Mouse (Mus musculus): Measurements from ENCODE around the gene Atg5. TPM values are rescaled to one million over a fixed set of nuclear protein-coding genes. Genes with fewer than 3 reads are reported as not detected.

Gene Atg5
- polyA plus RNA-seq, 1 experiment: 7.7 TPM

DNA sequence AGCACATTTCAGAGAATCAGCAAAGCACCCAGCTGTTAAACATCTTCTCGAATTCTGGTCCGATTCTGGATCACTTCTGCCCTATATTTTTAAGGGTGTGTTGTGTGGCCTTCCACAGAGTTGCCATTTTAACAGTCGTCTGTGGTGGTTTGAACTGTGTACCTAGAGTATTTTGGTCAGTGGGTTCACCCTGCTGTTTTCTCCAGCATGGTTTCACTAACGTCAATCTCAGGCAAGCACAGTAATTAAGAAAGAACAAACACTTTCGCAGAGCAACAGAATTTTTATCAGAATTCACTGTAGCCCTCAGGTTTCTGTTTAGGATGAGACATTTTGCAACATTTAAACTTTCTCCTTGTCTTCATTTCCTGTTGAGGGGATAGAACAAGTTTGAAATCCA, 94.3 kb downstream of the Atg5 start:
- Histone ChIP-seq H3K36me3 (replicated peaks; ENCODE audit: low read length) (peaks cover 12% of the 10 kb centered on the region), H3K4me3 (replicated peaks) (no peak overlapping the region), H3K9me3 (no peaks in the 10 kb centered on the region), H3K4me1 (peaks cover 8% of the 10 kb centered on the region; the same call in 1 of the 2 replicates), H3K27me3 (replicated peaks) (no peaks in the 10 kb centered on the region)
- TF ChIP-seq FLI1 (IDR thresholded peaks at IDR 0.05; ENCODE audit: low read length) (no peak), GATA1 (IDR thresholded peaks at IDR 0.05; ENCODE audit: borderline replicate concordance, low read length) (no peak)

DNA sequence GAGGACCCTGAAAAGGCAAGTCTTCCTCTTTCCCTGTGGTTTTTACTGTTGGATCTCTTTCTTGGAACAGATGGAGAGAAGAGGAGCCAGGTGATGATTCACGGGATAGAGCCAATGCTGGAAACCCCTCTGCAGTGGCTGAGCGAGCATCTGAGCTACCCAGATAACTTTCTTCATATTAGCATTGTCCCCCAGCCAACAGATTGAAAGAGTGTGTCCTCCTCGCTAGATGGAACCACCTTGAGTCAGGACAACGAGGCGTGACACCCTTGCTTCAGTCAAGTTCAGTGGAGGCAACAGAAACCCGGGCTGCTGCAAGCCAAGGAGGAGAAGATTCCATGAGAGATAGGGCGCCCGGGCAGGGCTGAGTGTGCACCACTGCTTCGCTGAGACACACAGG, 94.7 kb downstream of the Atg5 start:
- Histone ChIP-seq H3K36me3 (replicated peaks; ENCODE audit: low read length) (peaks cover 12% of the 10 kb centered on the region), H3K27me3 (replicated peaks) (no peaks in the 10 kb centered on the region), H3K4me3 (replicated peaks) (no peak overlapping the region), H3K4me1 (peaks cover 8% of the 10 kb centered on the region; the same call in 1 of the 2 replicates), H3K9me3 (no peaks in the 10 kb centered on the region)
- TF ChIP-seq FLI1 (IDR thresholded peaks at IDR 0.05; ENCODE audit: low read length) (no peak), GATA1 (IDR thresholded peaks at IDR 0.05; ENCODE audit: borderline replicate concordance, low read length) (no peak)

DNA sequence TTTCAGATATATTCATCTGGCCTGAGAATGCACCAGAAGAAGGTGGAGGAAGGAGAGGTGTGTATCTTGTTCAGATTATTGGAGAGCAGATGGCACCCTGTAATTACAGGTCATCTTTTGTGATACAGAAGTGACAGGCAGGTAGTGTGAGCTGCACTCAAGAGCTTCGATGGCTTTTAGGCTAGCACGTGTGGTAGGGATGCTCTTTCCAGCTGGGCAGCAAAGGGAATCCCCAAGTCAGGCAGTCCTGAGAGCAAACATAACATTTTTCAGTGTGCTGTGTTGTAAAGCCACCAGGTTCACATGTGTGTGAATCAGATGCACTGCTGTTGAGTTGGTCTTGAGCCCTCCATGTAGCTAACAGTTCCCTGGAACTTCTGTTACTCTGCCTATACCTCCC, 98.0 kb downstream of the Atg5 start:
- Histone ChIP-seq H3K9me3 (no peaks in the 10 kb centered on the region), H3K36me3 (replicated peaks; ENCODE audit: low read length) (peaks cover 14% of the 10 kb centered on the region), H3K4me1 (peaks cover 4% of the 10 kb centered on the region; the same call in 1 of the 2 replicates), H3K27me3 (replicated peaks) (no peaks in the 10 kb centered on the region), H3K4me3 (replicated peaks) (no peak overlapping the region)
- TF ChIP-seq FLI1 (IDR thresholded peaks at IDR 0.05; ENCODE audit: low read length): no peak
- no peak for TF ChIP-seq GATA1 (IDR thresholded peaks at IDR 0.05; ENCODE audit: borderline replicate concordance, low read length)

DNA sequence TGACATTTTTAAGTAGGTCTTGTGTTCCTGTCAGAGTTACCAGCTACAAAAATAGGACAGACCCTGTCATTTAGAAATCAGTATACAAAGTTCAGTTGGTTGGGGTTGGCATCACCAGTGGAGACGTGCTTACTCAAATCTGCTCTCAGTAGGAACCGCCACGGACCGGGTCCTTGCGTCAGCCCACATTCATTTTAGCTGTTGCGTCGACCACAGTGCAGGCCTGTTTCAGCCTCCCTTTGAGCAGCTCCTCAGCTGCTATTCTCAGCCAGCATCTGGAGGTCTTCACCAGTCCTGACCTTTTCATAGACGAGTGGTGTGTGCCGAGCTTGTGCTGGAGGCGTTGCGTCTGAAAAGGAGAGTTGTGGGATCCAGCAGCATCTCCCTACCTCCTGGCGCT, 98.9 kb downstream of the Atg5 start:
- Histone ChIP-seq H3K4me1 (peaks cover 4% of the 10 kb centered on the region; the same call in 1 of the 2 replicates), H3K27me3 (replicated peaks) (no peaks in the 10 kb centered on the region)
- no peak for TF ChIP-seq GATA1 (IDR thresholded peaks at IDR 0.05; ENCODE audit: borderline replicate concordance, low read length)
- TF ChIP-seq FLI1 (IDR thresholded peaks at IDR 0.05; ENCODE audit: low read length): no peak

DNA sequence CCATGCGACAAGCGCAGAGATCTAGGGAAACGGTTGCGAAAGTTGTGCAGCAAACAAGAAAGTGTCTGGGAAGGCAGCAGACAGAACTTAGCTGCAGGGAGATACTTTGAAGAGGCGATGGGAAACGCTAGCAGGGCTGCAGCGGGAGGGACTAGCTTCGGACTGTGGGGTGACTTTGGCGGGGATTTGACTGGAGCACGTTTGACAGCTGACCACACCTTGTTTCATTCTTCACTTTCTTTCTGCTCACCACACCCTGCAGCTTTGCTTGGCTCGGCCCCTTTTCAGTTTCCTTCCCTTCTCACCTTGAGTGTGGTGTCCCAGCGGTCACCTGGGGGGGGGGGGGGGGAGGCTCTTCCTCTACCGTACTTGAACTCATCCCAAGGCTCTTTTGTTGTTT, 100.4 kb downstream of the Atg5 start:
- TF ChIP-seq GATA1 (IDR thresholded peaks at IDR 0.05; ENCODE audit: borderline replicate concordance, low read length): no peak
- no peak for TF ChIP-seq FLI1 (IDR thresholded peaks at IDR 0.05; ENCODE audit: low read length)
- H3K4me1 ChIP-seq: peaks cover 7% of the 10 kb centered on the region; the same call in 1 of the 2 replicates
- H3K36me3 ChIP-seq (replicated peaks; ENCODE audit: low read length): peaks cover 8% of the 10 kb centered on the region
- no peak overlapping the region for H3K4me3 ChIP-seq (replicated peaks)
- H3K9me3 ChIP-seq: no peaks in the 10 kb centered on the region
- no peaks in the 10 kb centered on the region for H3K27me3 ChIP-seq (replicated peaks)

More for the DNA sequence above, 98.9 kb downstream of the Atg5 start:
- Histone ChIP-seq H3K9me3 (no peaks in the 10 kb centered on the region), H3K4me3 (replicated peaks) (no peak overlapping the region), H3K36me3 (replicated peaks; ENCODE audit: low read length) (peaks cover 14% of the 10 kb centered on the region)

DNA sequence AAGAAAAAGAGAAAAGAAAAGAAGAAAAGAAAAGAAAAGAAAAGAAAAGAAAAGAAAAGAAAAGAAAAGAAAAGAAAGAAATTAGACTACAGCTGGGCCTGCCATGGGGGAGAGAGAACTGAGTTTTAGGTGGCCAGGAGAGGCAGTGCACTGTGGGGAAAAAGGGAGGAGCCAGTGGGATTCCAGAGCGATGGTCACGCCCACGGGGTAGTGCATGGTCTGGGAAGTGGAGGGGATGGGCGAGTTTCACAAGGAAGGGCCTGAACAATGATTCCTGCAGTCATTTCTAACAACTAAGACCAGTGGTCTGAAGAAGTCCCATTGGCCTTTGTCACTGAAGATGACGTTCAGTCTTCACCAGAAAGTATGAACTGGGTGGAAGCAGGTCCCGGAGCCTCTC, 102.5 kb downstream of the Atg5 start:
- H3K4me3 ChIP-seq (replicated peaks): no peak overlapping the region
- H3K27me3 ChIP-seq (replicated peaks): no peaks in the 10 kb centered on the region
- no peaks in the 10 kb centered on the region for H3K9me3 ChIP-seq
- TF ChIP-seq FLI1 (IDR thresholded peaks at IDR 0.05; ENCODE audit: low read length) (no peak), GATA1 (IDR thresholded peaks at IDR 0.05; ENCODE audit: borderline replicate concordance, low read length) (no peak)
- peaks cover 22% of the 10 kb centered on the region for H3K4me1 ChIP-seq
- H3K36me3 ChIP-seq (replicated peaks; ENCODE audit: low read length): peaks cover 5% of the 10 kb centered on the region

DNA sequence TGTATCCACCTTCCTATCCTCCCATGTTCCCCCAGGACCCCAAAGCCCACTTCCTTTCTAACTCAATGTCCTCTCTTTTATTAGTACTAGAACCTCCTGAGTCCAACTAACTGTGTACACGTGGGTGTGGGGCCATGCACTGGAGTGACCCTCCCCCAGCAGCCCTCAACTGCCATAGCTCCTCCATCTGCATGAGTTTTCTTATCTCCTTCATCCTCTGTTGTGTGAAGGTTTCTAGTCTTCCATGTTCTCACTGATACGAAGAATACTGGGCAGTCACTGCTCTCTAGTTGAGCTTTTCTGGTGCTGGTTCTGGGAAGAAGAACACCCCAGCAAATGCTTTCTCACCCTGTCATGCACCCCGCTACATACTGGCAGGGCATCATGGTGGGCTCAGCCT, 104.1 kb downstream of the Atg5 start:
- H3K4me3 ChIP-seq (replicated peaks): no peak overlapping the region
- H3K27me3 ChIP-seq (replicated peaks): no peaks in the 10 kb centered on the region
- peaks cover 18% of the 10 kb centered on the region for H3K4me1 ChIP-seq
- peaks cover 3% of the 10 kb centered on the region for H3K36me3 ChIP-seq (replicated peaks; ENCODE audit: low read length)
- no peaks in the 10 kb centered on the region for H3K9me3 ChIP-seq
- TF ChIP-seq GATA1 (IDR thresholded peaks at IDR 0.05; ENCODE audit: borderline replicate concordance, low read length) (no peak), FLI1 (IDR thresholded peaks at IDR 0.05; ENCODE audit: low read length) (no peak)

DNA sequence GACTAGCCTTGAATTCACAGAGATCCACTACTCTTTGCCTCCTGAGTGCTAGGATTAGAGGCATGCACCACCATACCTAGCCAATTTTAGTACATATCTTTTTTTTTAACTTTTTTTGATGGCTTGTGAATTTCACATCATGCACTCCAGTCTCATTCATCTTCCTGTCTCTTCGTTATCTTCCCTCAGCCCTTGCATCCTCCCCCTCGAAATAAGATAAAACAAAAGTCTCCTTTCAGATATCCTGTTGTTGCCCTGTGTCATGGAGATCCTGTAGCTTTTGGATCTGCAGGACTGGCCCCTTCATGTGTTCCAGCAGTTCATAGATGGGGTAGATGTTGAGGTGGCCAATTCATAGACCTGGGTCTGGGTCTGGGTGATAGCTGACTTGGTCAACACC, 106.5 kb downstream of the Atg5 start:
- TF ChIP-seq FLI1 (IDR thresholded peaks at IDR 0.05; ENCODE audit: low read length): no peak
- TF ChIP-seq GATA1 (IDR thresholded peaks at IDR 0.05; ENCODE audit: borderline replicate concordance, low read length): no peak
- no peaks in the 10 kb centered on the region for H3K36me3 ChIP-seq (replicated peaks; ENCODE audit: low read length)
- peak overlapping the region; percentile 29 for H3K4me3 ChIP-seq (replicated peaks)
- H3K9me3 ChIP-seq: no peaks in the 10 kb centered on the region
- H3K4me1 ChIP-seq: peaks cover 18% of the 10 kb centered on the region
- H3K27me3 ChIP-seq (replicated peaks): no peaks in the 10 kb centered on the region

DNA sequence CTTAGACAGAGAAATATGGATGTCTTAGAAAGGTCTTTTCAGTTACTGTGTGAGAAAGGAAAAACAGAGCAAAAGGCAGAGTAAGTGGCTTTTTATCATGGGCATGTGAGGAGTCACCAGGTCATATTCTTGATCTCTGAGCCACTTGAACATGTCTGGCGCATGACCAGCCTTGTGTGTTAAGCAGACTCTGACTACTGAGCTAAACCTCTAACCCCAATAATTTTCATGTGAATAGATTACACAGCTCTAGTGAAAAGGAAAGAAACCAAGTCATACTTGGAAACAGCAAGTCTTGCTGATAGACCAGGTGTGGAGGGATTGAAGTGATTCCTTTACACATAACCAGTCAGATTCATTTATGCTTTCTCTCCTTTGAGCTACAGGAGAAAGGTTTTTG, 107.3 kb downstream of the Atg5 start:
- no peaks in the 10 kb centered on the region for H3K36me3 ChIP-seq (replicated peaks; ENCODE audit: low read length)
- H3K27me3 ChIP-seq (replicated peaks): no peaks in the 10 kb centered on the region
- no peaks in the 10 kb centered on the region for H3K9me3 ChIP-seq
- H3K4me1 ChIP-seq: peaks cover 25% of the 10 kb centered on the region
- TF ChIP-seq FLI1 (IDR thresholded peaks at IDR 0.05; ENCODE audit: low read length): no peak
- TF ChIP-seq GATA1 (IDR thresholded peaks at IDR 0.05; ENCODE audit: borderline replicate concordance, low read length): no peak
- no peak overlapping the region for H3K4me3 ChIP-seq (replicated peaks)

DNA sequence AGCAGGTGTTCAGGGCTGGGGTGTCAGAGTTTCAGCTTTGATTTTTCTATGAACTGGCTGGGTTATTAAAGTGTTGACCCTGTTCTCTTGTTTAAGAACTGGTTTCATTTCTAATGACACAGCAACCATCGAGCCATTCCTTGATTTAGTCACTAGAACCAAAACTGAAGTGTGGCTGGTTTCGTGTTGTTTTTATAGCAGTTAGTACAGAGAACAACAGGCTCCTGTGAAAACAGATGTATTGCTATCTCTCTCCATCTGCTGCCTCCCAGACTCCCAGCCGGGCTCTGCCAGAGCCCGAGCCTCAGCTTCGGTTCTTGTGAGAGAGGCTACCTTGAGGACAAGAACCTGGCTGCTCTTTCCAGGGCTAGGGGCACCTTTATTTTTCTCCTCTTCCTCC, 109.7 kb downstream of the Atg5 start:
- Histone ChIP-seq H3K4me3 (replicated peaks) (no peak overlapping the region), H3K27me3 (replicated peaks) (no peaks in the 10 kb centered on the region), H3K9me3 (no peaks in the 10 kb centered on the region), H3K4me1 (peaks cover 31% of the 10 kb centered on the region), H3K36me3 (replicated peaks; ENCODE audit: low read length) (no peaks in the 10 kb centered on the region)
- TF ChIP-seq GATA1 (IDR thresholded peaks at IDR 0.05; ENCODE audit: borderline replicate concordance, low read length) (no peak), FLI1 (IDR thresholded peaks at IDR 0.05; ENCODE audit: low read length) (no peak)

DNA sequence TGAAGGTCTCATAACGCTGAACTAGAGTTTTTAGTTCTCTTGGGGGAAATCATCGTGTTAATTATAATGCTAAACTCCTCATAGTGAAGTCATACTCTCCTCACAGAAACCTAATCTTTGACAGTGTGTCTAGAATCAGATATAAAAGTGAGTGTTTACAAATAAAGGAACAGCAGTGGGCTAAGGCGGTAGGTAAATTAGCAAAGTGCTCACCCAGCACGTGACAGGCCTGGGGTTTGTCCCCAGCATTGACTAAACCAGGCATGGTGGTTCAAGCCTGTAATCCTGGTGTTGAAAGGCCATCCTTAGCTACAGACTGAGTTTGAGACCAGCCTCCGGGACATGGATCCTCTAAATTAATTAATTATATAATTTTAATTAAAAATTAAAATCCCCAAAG, 110.2 kb downstream of the Atg5 start:
- no peaks in the 10 kb centered on the region for H3K27me3 ChIP-seq (replicated peaks)
- no peak for TF ChIP-seq FLI1 (IDR thresholded peaks at IDR 0.05; ENCODE audit: low read length)
- no peak for TF ChIP-seq GATA1 (IDR thresholded peaks at IDR 0.05; ENCODE audit: borderline replicate concordance, low read length)
- H3K4me3 ChIP-seq (replicated peaks): no peak overlapping the region
- peaks cover 31% of the 10 kb centered on the region for H3K4me1 ChIP-seq
- H3K9me3 ChIP-seq: no peaks in the 10 kb centered on the region
- no peaks in the 10 kb centered on the region for H3K36me3 ChIP-seq (replicated peaks; ENCODE audit: low read length)

Measured in megakaryocyte, embryonic 14.5 days (primary cell).